Mouse (Mus musculus): ENCODE results near the gene Armh3. TPM values are rescaled to one million over a fixed set of nuclear protein-coding genes. Genes with fewer than 3 reads are reported as not detected.

Gene Armh3
- 24.8 and 25.0 TPM in 2 replicates for polyA plus RNA-seq (2015; fragmentation: Nextera tagmentation; extraction: Ambion mirVana)

- 2% methylated on average over 76 of the region's 76 CpGs for WGBS
- Histone ChIP-seq H3K27me3 (peaks cover 4% of the 10 kb centered on the region), H3K4me2 (peak within 1 kb of the TSS; percentile 68), H3K27ac (replicated peaks) (peak within 1 kb of the TSS; percentile 97), H3K9ac (peak within 1 kb of the TSS; percentile 95), H3K4me1 (replicated peaks) (peaks cover 11% of the 10 kb centered on the region), H3K9me3 (0 out of 2 replicates have a peak, but pooled peaks cover 5% of the 10 kb centered on the region), H3K4me3 (peak within 1 kb of the TSS; percentile 89), H3K36me3 (peaks cover 8% of the 10 kb centered on the region)
- peak; percentile 95 for ATAC-seq (ENCODE audit: low read depth)
These were observed at the start of gene Armh3 for GRCm38 (mm10) chr19:45997785-45998693. Gene Armh3, minus strand, starts transcription at chr19:45998488.

GRCm38 (mm10) chr19:46047426-46047825, 49.1 kb upstream of the Armh3 start:
- ATAC-seq (ENCODE audit: low read depth): no peak
- Histone ChIP-seq H3K9me3 (no peaks in the 10 kb centered on the region), H3K4me2 (no peak overlapping the region), H3K4me3 (no peak overlapping the region), H3K4me1 (replicated peaks) (peaks cover 35% of the 10 kb centered on the region), H3K27ac (replicated peaks) (no peak overlapping the region), H3K36me3 (no peaks in the 10 kb centered on the region), H3K27me3 (no peaks in the 10 kb centered on the region), H3K9ac (no peak overlapping the region; the same call in 1 of the 2 replicates)
- 88% methylated on average over 2 of the region's 2 CpGs for WGBS

- H3K4me2 ChIP-seq: peak overlapping the region; percentile 100; the same call in 1 of the 2 replicates
- H3K4me3 ChIP-seq: no peak overlapping the region
- ATAC-seq (ENCODE audit: low read depth): no peak
- peak overlapping the region; percentile 99 for H3K27ac ChIP-seq (replicated peaks)
- H3K4me1 ChIP-seq (replicated peaks): peaks cover 43% of the 10 kb centered on the region
- H3K36me3 ChIP-seq: no peaks in the 10 kb centered on the region
- H3K9me3 ChIP-seq: no peaks in the 10 kb centered on the region
- 13% methylated on average over 10 of the region's 10 CpGs for WGBS
- H3K27me3 ChIP-seq: no peaks in the 10 kb centered on the region
- no peak overlapping the region for H3K9ac ChIP-seq
These were observed 48.3 kb upstream of the Armh3 start for GRCm38 (mm10) chr19:46046621-46047025.

- WGBS: 0% methylated on average over 7 of the region's 7 CpGs
- Histone ChIP-seq H3K27ac (replicated peaks) (peak overlapping the region; percentile 99), H3K4me2 (peak overlapping the region; percentile 100), H3K9ac (peak overlapping the region; percentile 99), H3K27me3 (no peaks in the 10 kb centered on the region), H3K36me3 (no peaks in the 10 kb centered on the region), H3K4me1 (replicated peaks) (peaks cover 51% of the 10 kb centered on the region), H3K4me3 (peak overlapping the region; percentile 95), H3K9me3 (no peaks in the 10 kb centered on the region)
- peak; percentile 33 for ATAC-seq (ENCODE audit: low read depth)
These were observed 47.5 kb upstream of the Armh3 start for GRCm38 (mm10) chr19:46045696-46046311.

- H3K27me3 ChIP-seq: no peaks in the 10 kb centered on the region
- H3K9ac ChIP-seq: peak within 1 kb of the TSS; percentile 99
- peak within 1 kb of the TSS; percentile 95 for H3K4me3 ChIP-seq
- no peaks in the 10 kb centered on the region for H3K36me3 ChIP-seq
- H3K27ac ChIP-seq (replicated peaks): peak within 1 kb of the TSS; percentile 99
- peak; percentile 60 for ATAC-seq (ENCODE audit: low read depth)
- peak within 1 kb of the TSS; percentile 100 for H3K4me2 ChIP-seq
- H3K4me1 ChIP-seq (replicated peaks): peaks cover 58% of the 10 kb centered on the region
- H3K9me3 ChIP-seq: no peaks in the 10 kb centered on the region
- 1% methylated on average over 82 of the region's 84 CpGs for WGBS
These were observed 46.9 kb upstream of the Armh3 start, which contains the start of gene Ldb1 for GRCm38 (mm10) chr19:46044993-46045695. Gene Ldb1, minus strand, starts transcription at chr19:46045214.

GRCm38 (mm10) chr19:46044271-46044992, 46.1 kb upstream of the Armh3 start, which contains the start of gene Pprc1:
Gene Pprc1, plus strand, starts transcription at chr19:46044886.
- H3K27ac ChIP-seq (replicated peaks): peak within 1 kb of the TSS; percentile 99
- peak within 1 kb of the TSS; percentile 95 for H3K4me3 ChIP-seq
- no peaks in the 10 kb centered on the region for H3K9me3 ChIP-seq
- peak within 1 kb of the TSS; percentile 99 for H3K9ac ChIP-seq
- H3K27me3 ChIP-seq: no peaks in the 10 kb centered on the region
- peaks cover 63% of the 10 kb centered on the region for H3K4me1 ChIP-seq (replicated peaks)
- H3K36me3 ChIP-seq: no peaks in the 10 kb centered on the region
- H3K4me2 ChIP-seq: peak within 1 kb of the TSS; percentile 100
- under 1% methylated on average over 34 of the region's 34 CpGs for WGBS
- peak; percentile 3; the same call in 1 of the 2 replicates for ATAC-seq (ENCODE audit: low read depth)

- Histone ChIP-seq H3K4me3 (peak overlapping the region; percentile 95), H3K27ac (replicated peaks) (peak overlapping the region; percentile 99), H3K36me3 (no peaks in the 10 kb centered on the region), H3K9ac (peak overlapping the region; percentile 99), H3K4me2 (peak overlapping the region; percentile 100), H3K4me1 (replicated peaks) (peaks cover 66% of the 10 kb centered on the region), H3K9me3 (no peaks in the 10 kb centered on the region), H3K27me3 (no peaks in the 10 kb centered on the region)
- ATAC-seq (ENCODE audit: low read depth): no peak
- 58% methylated on average over 7 of the region's 7 CpGs for WGBS
These were observed 45.1 kb upstream of the Armh3 start for GRCm38 (mm10) chr19:46043380-46043779.

GRCm38 (mm10) chr19:46042476-46043011, 44.3 kb upstream of the Armh3 start:
- Histone ChIP-seq H3K4me2 (peak overlapping the region; percentile 100), H3K36me3 (no peaks in the 10 kb centered on the region), H3K4me3 (peak overlapping the region; percentile 95), H3K27ac (replicated peaks) (peak overlapping the region; percentile 99), H3K9me3 (no peaks in the 10 kb centered on the region), H3K27me3 (no peaks in the 10 kb centered on the region), H3K9ac (peak overlapping the region; percentile 99), H3K4me1 (replicated peaks) (peaks cover 74% of the 10 kb centered on the region)
- ATAC-seq (ENCODE audit: low read depth): peak; percentile 32
- 1% methylated on average over 6 of the region's 6 CpGs for WGBS

GRCm38 (mm10) chr19:46041933-46042475, 43.7 kb upstream of the Armh3 start:
- peak; percentile 51 for ATAC-seq (ENCODE audit: low read depth)
- peaks cover 80% of the 10 kb centered on the region for H3K4me1 ChIP-seq (replicated peaks)
- peak overlapping the region; percentile 100 for H3K4me2 ChIP-seq
- H3K27ac ChIP-seq (replicated peaks): peak overlapping the region; percentile 99
- H3K27me3 ChIP-seq: no peaks in the 10 kb centered on the region
- H3K9me3 ChIP-seq: no peaks in the 10 kb centered on the region
- peak overlapping the region; percentile 95 for H3K4me3 ChIP-seq
- H3K36me3 ChIP-seq: no peaks in the 10 kb centered on the region
- 0% methylated on average over 14 of the region's 14 CpGs for WGBS
- peak overlapping the region; percentile 99 for H3K9ac ChIP-seq

- WGBS: 18% methylated on average over 7 of the region's 7 CpGs
- peaks cover 81% of the 10 kb centered on the region for H3K4me1 ChIP-seq (replicated peaks)
- H3K9ac ChIP-seq: peak overlapping the region; percentile 99
- H3K27ac ChIP-seq (replicated peaks): peak overlapping the region; percentile 99
- ATAC-seq (ENCODE audit: low read depth): no peak
- H3K36me3 ChIP-seq: peaks cover 3% of the 10 kb centered on the region
- H3K9me3 ChIP-seq: no peaks in the 10 kb centered on the region
- no peaks in the 10 kb centered on the region for H3K27me3 ChIP-seq
- peak overlapping the region; percentile 95 for H3K4me3 ChIP-seq
- peak overlapping the region; percentile 100 for H3K4me2 ChIP-seq
These were observed 43.1 kb upstream of the Armh3 start for GRCm38 (mm10) chr19:46041299-46041932.
